Mouse (Mus musculus): ENCODE results near the gene Snx20.

Gene Snx20

DNA sequence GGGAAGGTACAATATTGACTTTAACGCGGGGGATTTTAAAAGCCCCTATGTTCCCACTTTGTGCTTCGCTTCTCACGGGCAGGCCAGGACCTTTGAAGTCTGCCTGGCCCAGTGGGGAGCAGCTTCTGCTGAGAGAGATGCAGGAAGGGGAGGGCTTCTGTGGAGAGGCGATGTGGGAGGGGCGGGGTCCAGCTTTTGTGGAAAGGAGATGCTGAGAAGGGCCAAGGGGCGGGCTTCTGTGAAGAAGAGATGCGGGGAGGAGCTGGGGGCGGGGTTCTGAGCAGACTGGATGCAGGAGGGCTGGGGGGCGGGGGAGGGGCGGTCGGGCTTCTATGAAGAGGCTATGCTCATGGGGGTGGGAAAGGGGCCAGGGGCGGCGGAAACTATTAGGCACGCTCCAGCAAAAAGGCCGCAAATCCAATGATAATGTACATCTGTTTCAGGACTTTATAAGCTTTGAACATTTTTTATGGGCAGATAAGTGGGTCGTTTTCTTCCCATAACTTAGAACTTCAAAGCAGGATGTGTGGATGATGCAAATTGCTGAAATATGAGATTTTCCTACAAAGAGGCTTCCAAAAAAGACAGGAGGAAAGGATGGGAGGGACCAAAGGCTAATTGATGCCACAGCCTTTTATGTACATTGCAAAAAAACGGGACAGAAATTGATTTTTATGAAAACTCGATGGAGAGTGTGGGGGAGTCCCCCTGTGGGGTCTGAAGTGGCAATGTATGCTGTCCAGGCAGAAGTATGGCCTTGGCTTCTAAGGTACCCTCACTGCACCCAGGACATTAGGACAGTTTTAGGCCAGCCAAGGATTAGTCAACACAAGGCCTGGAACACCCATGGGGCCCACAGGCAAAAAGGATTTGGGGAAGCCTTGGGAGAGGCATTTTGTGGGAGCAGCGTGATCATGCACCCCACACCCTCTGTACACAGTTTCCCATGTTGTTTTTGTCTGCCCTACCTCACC lies 31.6 kb downstream of the Snx20 start:
- peak; percentile 53 for DNase-seq (ENCODE audit: low spot score)

DNA sequence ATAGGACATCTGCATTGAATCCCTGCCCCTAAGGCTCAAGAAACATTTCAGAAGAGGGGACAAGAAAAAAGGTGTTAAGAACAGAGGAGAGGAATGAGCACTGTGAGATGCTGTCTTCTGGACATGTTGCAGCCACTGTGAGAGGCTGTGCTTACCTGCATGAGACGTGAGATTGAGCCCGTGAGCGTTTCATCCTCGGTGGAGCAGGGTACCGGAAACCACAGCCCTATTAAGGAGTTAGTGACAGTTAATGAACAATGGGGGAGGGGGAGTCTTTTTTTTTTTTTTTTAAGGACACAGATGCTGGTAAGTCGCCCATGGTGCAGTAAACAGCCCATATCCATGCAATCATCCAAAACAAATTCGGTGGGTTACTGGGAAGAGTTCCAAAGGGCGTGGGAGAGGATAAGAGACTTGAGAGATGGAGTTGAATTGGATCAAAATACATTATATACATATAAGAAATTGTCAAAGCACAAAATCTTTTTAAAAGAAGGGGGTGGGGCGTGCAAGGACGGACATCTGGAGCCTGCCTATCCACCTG lies 32.4 kb downstream of the Snx20 start:
- no peak for DNase-seq (ENCODE audit: low spot score)

DNA sequence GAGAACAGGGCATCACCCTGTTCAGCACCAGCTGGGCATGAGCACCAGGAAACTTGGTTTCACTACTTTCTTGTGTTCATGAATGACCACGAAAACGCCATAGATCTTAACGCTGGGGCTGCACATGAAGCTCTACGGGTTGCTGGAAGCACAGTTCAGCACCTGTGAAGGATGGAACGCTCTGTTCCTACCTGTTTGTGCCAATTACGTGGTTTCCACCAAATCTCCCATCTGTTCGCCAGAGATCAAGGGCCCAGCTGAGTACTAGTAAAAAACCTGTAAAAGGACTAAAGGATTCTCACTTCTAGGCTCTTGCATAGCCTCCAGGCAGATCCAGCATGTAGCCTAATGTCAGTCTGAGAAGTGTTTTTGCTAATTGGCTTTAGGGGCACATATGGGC lies 36.4 kb downstream of the Snx20 start:
- no peak for DNase-seq (ENCODE audit: low spot score)

DNA sequence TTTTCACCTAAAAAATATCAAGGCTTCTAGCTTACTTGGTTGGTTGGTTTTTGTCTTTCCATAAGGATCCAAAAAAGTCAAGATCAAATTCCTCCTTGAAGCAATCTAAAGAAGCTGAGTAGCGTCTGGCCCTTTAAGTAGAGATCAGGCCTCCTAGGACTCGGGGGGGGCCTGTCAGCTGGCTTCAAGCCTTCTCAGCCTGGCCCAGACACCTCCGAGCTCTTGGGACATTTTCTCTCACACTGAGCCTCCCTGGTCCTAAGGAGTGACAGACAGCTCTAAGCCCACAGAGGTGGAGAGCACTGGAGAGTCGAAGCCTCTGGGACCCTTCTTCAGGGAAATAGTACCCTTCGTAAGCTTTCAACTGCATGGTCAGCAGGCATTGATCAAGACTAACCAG lies 37.4 kb downstream of the Snx20 start:
- DNase-seq (ENCODE audit: low spot score), result no peak

DNA sequence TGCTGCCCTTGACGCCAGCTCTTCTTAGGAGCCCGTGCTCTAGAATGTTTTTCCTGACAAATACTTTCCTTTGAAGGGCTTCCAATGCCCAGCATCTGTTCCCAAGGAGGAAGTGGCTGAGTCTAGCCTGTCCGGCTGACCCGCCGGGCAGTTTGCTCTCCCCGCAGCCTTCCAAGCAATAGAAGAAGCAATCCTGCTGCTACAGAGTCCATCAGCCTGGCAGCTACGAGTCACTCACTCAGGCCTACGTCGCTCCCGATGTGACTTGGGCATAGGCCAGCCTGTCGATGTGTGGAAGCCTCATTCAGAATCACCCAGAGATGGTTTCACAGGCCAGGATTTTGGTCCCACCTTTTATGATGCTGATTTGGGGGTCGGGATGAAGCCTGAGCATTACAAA lies 39.9 kb downstream of the Snx20 start:
- DNase-seq (ENCODE audit: low spot score), result no peak

DNA sequence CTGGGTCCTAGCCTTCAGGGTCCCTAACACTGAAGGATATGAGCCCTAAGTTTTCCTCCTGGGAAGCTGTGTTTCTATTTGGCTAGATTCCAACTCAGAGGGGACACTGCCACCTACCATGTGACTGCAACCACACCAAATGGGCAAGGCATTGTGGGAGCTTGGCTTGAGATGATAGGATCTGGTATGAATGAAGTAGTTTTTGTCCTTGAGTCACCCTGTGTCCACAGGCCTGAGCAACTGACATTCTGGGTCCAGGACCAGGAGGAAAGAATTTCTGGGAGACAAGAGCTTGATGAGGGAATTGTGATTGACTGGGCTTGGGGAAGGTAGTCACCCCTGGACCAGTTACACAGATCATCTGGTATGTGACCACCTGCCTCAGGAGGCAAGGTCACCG lies 42.0 kb downstream of the Snx20 start:
- DNase-seq (ENCODE audit: low spot score), result no peak

DNA sequence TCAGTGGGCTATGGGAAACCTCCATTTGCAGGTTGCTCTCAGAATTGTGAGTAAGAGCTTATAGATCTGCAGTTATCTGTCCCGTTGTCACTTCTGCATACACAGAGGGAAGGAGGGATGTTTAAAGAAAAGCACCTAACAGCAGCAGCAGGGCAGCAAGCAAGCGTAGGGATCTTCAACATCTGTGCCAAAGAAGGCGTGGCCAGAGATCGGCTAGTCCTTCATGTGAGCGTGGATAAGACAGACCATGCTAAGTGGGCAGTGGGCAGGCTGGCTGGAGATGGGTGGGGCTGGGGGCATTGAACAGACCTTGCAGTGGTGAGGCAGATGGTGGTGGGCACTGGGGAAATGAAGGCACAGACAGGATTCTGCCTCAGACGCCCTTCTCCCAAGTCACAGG lies 45.7 kb downstream of the Snx20 start:
- DNase-seq (ENCODE audit: low spot score), result no peak

DNA sequence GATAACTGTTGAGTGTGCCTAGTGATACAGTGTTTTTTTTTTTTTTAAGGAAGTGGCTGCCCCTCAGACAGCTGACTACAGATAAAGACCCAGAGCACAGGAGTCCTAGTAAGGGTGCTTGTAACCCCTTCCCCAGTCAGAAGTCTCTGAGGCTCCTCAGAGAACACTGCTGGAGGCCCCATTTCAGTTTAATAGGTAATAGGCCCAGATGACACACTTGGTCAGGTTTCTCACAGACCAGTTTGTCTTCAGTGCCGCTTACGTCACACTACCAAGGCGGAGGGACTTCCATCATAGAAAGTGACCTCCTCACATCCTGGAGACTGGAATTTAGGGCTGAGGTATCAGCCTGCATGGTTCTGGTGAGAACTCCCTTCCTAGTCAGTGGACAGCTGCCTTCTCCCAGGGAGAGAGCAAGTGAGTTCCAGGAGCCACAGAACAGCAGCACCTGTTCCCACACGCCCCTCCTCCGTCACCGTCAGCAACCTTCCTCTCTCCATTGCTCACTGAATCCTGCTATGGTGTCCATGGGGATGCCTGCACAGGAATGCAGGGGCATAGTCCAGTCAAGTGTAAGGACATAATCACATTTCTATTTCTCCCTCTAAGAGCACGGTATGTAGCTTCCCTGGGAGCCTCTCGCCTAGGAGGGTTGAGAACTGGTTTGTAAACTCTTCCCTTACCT lies 47.6 kb downstream of the Snx20 start:
- no peak for DNase-seq (ENCODE audit: low spot score)

DNA sequence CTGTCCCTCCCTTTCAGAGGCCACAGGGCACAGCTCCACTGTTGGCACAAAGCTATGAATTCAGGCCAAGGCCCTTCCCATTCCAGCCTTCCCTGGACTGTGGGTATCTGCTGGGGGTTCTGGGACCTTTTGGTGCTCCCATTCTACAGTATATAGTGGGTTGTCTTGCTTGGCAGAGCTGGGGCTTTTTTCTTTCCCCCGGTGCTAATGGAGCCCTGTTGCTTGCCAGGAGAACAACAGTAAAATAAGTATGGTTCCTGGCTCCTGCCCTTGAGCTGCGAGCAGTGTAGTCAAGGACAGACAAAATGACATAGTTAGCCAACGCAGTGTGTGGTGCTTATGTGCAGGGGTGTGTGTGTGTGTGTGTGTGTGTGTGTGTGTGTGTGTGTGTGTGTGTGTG lies 52.1 kb downstream of the Snx20 start:
- no peak for DNase-seq (ENCODE audit: low spot score)

DNA sequence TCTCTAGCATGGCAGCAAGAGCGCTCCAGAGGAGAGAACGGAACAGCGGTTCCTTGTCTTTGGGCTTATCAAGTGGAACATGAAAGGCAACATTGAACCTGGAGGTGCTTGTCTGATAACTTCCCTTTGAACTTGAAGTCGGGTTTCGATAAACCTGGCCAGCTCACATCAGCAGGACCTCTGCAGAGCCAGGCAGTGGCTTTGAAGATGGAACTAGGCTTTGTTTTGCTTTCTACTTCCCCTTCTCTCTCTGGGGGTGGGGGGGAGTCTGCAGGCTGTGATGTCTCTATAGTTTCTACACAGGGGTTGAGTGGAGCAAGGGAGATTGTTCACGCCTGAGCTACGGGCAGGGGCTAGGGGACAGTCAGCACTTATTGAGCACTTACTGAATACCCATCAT lies 55.1 kb downstream of the Snx20 start:
- DNase-seq (ENCODE audit: low spot score), result no peak

DNA sequence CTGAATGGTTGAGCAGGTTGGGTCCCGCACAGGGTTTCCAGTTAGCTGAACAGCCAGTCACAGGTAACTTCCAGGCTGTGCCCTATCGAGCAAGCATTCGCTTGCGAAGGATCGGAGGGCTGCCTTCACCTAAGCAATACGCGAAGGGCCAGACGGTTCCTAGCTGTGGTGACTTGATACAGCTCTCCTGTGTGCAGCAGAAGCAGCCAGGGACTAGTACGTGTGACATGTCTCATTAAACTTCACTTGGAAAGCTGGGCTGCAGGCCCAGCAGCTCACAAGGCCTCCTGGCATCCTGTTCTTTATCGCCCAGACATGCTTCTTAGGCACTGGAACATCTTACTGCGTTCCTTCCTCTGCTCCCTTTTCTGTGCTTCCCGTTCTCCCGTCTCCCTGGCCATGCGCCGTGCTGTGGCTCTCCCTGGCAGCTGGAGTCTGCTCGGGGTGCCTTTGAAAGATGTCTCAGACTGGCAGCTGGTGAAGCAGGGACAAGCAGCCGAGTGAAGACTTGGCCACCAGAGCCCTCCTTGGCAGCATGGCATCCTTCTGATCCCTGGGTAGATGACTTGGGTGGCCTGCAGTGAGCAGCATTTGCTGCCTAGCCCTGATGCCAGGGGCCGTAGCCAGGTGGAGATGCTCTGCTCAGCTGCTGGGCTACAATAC lies 56.1 kb downstream of the Snx20 start:
- DNase-seq (ENCODE audit: low spot score), result no peak

DNA sequence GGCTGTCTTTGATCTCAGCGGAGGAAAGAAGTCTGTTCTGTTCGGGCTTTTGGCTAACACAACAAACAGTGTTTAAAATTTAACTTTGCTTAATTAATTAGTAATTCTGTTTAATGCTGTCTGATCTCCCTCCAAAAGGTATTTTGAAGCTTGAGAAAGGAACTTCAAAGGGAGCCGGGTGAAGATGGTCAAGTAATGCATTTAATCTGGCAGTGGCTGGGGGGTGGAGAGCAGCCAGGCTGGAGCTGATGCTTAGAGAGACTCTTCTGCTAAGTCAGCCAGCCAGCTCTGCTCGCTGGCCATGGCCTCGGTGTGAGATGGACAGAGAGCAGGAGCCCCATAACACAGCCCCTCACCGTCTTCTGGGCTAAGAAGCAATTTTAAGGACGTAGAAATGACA lies 56.7 kb downstream of the Snx20 start:
- DNase-seq (ENCODE audit: low spot score), result no peak

DNA sequence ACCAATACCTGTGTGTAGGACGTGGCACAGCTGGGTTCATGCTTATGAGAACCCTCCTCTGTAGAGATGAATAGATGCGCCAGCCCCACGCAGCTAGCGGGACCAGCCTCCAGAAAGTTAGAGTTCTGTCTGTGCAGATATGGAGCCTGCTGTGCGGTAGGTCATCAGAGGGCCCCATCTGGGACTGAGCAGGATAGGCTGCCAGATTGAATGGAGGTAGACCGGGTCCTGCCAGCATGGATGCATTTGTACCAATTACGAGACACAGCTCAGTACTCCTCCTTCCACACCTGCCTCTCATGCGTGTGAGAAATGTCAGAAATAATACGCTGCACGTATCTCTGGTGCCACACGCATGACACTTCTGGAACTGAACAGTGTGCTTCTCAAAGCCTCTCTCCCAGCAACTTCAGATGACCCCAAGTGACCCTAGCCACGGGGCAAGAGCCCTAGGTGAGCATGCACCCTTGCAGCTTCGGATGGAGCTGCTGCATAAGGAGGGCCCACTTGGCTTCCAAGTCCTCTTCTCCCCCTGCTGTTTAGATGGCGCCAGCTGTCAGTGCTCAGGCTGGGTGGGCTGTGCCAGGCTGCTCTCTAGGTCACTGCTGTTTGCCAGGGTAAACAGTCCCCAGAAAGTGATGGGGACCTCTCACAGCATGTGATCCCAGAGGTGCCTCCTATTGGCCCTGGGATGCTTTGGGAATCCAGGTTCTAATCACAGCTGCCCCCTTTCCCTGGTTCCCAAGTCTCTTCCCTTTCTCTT lies 57.3 kb downstream of the Snx20 start:
- no peak for DNase-seq (ENCODE audit: low spot score)

DNA sequence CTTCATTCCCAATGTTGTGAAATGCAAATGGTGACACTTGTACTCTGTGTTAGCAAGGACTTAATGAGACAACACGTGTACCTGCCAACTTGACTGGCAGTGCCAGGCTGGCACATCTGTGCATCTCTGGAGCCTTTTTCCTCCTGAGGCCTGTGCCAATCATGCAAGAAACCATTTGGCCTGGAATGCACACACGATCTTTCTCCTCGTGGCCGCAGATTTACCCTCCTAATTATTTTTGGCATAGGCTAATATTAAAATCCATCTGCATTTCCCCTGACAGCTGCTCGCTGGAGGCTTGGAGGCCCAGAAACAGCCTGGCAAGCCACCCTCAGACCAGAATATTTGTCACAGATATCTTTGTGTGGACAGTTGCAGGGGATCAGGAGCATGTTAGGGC lies 58.3 kb downstream of the Snx20 start:
- no peak for DNase-seq (ENCODE audit: low spot score)

Data from urinary bladder, postnatal 25 days (tissue).